Mouse (Mus musculus) C2C12 (cell line): ENCODE data around the gene Psmb9. TPM values are rescaled to one million over a fixed set of nuclear protein-coding genes. Genes with fewer than 3 reads are reported as not detected.
A peak's percentile ranks its signal among the peaks of the same experiment; 100 is the strongest.

Source experiments
- H3K27me3 ChIP-seq: one replicate; pipeline ENCODE4 v1.6.1; 2011; ENCODE audit not compliant: control insufficient read depth, insufficient read depth, insufficient read length
- H3K36me3 ChIP-seq: one replicate; pipeline ENCODE4 v1.6.1; 2011; ENCODE audit not compliant: control insufficient read depth, insufficient read depth
- H3K4me3 ChIP-seq: one replicate; pipeline ENCODE4 v1.5.1; 2011; ENCODE audit warnings: mild to moderate bottlenecking, control low read depth; ENCODE audit not compliant: poor library complexity, insufficient read depth, severe bottlenecking
- H3K79me2 ChIP-seq: one replicate; pipeline ENCODE4 v1.6.1; 2011; ENCODE audit not compliant: control insufficient read depth, insufficient read depth
- H3K79me3 ChIP-seq: one replicate; pipeline ENCODE4 v1.6.1; 2011; ENCODE audit warnings: low read depth, control low read depth
- H3ac ChIP-seq: one replicate; pipeline ENCODE3; 2011; ENCODE audit warnings: low read depth; ENCODE audit not compliant: control insufficient read depth, insufficient read length
- CEBPB ChIP-seq: IDR thresholded peaks from one replicate; pipeline ENCODE4 v1.6.1; 2011; ENCODE audit warnings: low read depth, mild to moderate bottlenecking, control low read depth, moderate library complexity
- CTCF ChIP-seq: IDR thresholded peaks from one replicate; pipeline ENCODE4 v1.5.1; 2011; ENCODE audit not compliant: control insufficient read depth, insufficient read depth, insufficient read length
- FOSL1 ChIP-seq: IDR thresholded peaks from one replicate; pipeline ENCODE4 v1.8.0; 2011; ENCODE audit warnings: mild to moderate bottlenecking, low read length; ENCODE audit not compliant: poor library complexity, insufficient read depth, severe bottlenecking
- MAX ChIP-seq: IDR thresholded peaks from one replicate; pipeline ENCODE4 v1.6.1; 2011; ENCODE audit warnings: mild to moderate bottlenecking, control low read depth
- MYOD1 ChIP-seq: IDR thresholded peaks from one replicate; pipeline ENCODE4 v1.6.1; 2011; ENCODE audit warnings: low read depth; ENCODE audit not compliant: control insufficient read depth, insufficient read length
- MYOG ChIP-seq: IDR thresholded peaks from one replicate; pipeline ENCODE4 v1.6.1; 2011; ENCODE audit not compliant: control insufficient read depth, insufficient read length; ENCODE audit errors: extremely low read depth
- USF1 ChIP-seq: IDR thresholded peaks from one replicate; pipeline ENCODE4 v1.6.1; 2011; ENCODE audit warnings: low read depth, mild to moderate bottlenecking, control low read depth, moderate library complexity
- polyA plus RNA-seq: library from polyadenylated mRNA; unstranded; fragments of >200 nt; fragmentation: generic; extraction: Trizol; gene quantifications from one replicate; pipeline ENCODE4 v1.2.1, GENCODE M21; 2012; ENCODE audit warnings: missing spikeins

The Psmb9 gene
- polyA plus RNA-seq, 1 experiment: 0.07 TPM

DNA sequence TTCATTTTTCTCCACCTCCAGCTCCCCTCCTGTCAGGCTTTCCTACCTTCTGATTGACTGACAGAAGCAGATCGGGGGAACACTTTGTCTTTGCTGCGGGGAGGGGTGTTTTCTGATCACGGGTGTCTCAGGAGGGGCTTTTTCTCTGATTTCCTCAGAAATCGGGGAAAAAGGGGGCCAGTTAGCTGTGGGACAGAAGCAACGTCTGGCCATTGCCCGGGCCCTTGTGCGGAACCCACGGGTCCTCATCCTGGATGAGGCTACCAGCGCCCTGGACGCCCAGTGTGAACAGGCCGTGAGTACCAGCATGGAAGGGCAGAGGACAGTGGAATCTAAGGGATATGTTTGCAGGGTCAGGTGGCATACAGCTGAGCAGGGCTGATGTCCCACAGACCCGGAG lies 27.6 kb upstream of the Psmb9 start:
- Histone ChIP-seq H3K27me3 (peaks cover 43% of the 10 kb centered on the region), H3K79me3 (no peaks in the 10 kb centered on the region), H3K36me3 (no peaks in the 10 kb centered on the region), H3K79me2 (no peaks in the 10 kb centered on the region), H3ac (no peak overlapping the region), H3K4me3 (no peak overlapping the region)
- TF ChIP-seq CTCF (no peak), MAX (no peak), MYOD1 (no peak), MYOG (no peak), CEBPB (no peak), FOSL1 (no peak), USF1 (no peak)

DNA sequence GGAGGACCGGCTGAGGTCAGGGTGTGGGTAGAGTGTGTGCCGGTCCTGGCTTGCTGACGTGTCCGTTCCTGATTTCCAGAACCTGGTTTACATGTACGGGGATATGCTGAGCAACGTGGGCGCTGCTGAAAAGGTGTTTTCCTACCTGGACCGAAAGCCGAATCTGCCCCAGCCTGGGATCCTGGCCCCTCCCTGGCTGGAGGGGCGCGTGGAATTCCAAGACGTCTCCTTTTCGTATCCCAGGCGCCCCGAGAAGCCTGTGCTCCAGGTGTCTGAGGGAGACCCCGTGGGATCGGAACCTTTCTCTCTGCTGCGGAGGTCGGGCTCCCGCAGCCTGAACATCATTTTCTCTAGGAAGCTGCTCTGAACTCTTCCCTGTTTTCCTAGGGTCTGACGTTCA lies 26.4 kb upstream of the Psmb9 start:
- peaks cover 43% of the 10 kb centered on the region for H3K27me3 ChIP-seq
- no peak for TF ChIP-seq FOSL1
- TF ChIP-seq MAX: no peak
- TF ChIP-seq CEBPB: no peak
- no peak for TF ChIP-seq CTCF
- no peak for TF ChIP-seq USF1
- no peak for TF ChIP-seq MYOD1
- no peak for TF ChIP-seq MYOG
- no peaks in the 10 kb centered on the region for H3K79me3 ChIP-seq
- no peaks in the 10 kb centered on the region for H3K36me3 ChIP-seq
- no peaks in the 10 kb centered on the region for H3K79me2 ChIP-seq
- H3ac ChIP-seq: no peak overlapping the region
- H3K4me3 ChIP-seq: no peak overlapping the region

DNA sequence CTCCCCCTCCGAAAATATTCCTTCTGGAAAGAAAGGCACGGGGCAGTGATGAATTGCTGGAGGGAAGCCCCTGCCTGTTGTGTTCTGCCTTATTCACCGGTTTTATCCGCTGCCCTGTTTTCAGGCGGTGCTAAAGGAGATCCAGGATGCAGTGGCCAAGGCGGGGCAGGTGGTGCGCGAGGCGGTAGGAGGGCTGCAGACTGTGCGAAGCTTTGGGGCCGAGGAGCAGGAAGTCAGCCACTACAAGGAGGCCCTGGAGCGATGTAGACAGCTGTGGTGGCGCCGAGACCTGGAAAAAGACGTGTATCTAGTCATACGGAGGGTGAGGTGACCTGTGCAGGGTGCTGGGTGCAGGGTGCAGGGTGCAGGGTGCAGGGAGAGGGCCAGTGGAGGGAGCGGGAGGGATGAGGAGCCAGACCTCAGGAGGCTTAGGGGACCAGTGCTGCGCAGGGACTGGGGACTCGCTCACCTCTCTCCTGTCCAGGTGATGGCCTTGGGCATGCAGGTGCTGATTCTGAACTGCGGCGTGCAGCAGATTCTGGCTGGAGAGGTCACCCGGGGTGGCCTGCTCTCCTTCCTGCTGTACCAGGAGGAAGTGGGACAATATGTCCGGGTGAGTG lies 24.3 kb upstream of the Psmb9 start:
- H3K27me3 ChIP-seq: peaks cover 34% of the 10 kb centered on the region
- H3K36me3 ChIP-seq: no peaks in the 10 kb centered on the region
- no peak overlapping the region for H3K4me3 ChIP-seq
- H3K79me3 ChIP-seq: no peaks in the 10 kb centered on the region
- H3K79me2 ChIP-seq: no peaks in the 10 kb centered on the region
- TF ChIP-seq USF1: no peak
- TF ChIP-seq MYOG: no peak
- no peak for TF ChIP-seq CTCF
- no peak for TF ChIP-seq CEBPB
- no peak for TF ChIP-seq MYOD1
- no peak for TF ChIP-seq FOSL1
- TF ChIP-seq MAX: no peak
- no peak overlapping the region for H3ac ChIP-seq

DNA sequence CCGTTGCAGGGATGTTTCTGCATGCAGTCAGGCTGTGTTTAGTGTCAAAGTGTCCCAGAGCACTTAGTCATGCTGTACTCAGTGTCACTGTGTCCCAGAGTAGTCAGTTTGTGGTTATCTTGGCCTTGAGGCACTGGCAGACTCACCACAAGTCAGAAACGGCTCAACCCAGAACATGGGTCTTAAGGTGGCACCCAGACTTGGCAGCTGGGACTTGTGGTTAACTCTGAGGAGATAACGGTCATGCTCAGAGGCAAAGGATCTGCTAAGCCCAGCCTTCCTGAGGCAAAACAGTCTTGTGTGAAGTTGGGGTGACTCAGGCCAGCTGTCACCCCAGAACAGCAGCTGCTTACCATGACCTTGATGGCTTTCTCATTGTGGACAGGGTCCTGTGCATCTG lies 23.0 kb upstream of the Psmb9 start:
- TF ChIP-seq MYOD1 (peak; percentile 97), FOSL1 (no peak)
- Histone ChIP-seq H3K79me2 (no peaks in the 10 kb centered on the region), H3ac (no peak overlapping the region), H3K79me3 (no peaks in the 10 kb centered on the region), H3K36me3 (no peaks in the 10 kb centered on the region), H3K4me3 (no peak overlapping the region), H3K27me3 (peaks cover 25% of the 10 kb centered on the region)

DNA sequence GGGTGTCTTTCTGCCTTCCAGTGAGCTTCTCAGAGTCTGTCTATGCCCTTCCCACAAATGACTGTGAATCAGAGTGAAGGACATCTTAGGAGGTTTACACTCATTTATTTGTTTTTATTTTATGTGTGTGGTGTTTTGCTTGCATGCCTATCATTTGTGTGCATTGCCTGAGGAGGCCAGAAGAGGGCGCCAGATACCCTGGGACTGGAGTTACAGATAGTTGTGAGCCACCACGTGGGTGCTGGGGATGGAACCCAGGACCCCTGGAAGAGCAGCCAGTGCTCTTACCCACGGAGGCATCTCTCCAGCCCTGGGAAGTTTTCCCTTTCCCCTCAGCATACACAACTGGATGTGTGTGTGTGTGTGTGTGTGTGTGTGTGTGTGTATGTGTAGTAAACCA lies 22.1 kb upstream of the Psmb9 start:
- Histone ChIP-seq H3K4me3 (no peak overlapping the region), H3K36me3 (no peaks in the 10 kb centered on the region), H3K79me2 (no peaks in the 10 kb centered on the region), H3K79me3 (no peaks in the 10 kb centered on the region), H3K27me3 (peaks cover 23% of the 10 kb centered on the region), H3ac (no peak overlapping the region)
- TF ChIP-seq MAX: no peak
- TF ChIP-seq CEBPB: no peak
- no peak for TF ChIP-seq MYOG
- no peak for TF ChIP-seq MYOD1
- TF ChIP-seq CTCF: no peak
- no peak for TF ChIP-seq FOSL1
- no peak for TF ChIP-seq USF1

DNA sequence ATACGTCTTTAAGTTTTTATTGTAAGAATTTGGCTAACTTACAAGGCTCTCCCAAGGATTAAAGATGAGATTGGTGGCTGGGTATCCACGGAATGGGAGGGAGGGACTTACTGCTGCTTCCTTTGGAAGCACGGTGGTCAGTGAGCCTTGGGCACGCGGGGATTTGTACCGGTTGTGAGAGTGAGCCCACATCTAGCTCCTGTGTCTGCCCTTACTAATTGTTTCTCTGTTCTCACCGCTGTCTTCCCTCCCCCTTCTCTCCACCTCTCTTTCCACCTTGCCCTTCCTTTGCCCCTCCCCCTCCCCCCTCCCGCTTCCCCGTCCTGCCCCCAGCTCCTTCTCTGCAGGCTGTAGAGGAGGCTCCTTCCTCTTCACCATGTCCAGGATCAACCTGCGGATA lies 20.9 kb upstream of the Psmb9 start:
- Histone ChIP-seq H3K27me3 (peaks cover 11% of the 10 kb centered on the region), H3K36me3 (no peaks in the 10 kb centered on the region), H3ac (no peak overlapping the region), H3K79me2 (no peaks in the 10 kb centered on the region), H3K79me3 (no peaks in the 10 kb centered on the region), H3K4me3 (no peak overlapping the region)
- TF ChIP-seq MYOG (no peak), CEBPB (no peak), MYOD1 (no peak), USF1 (no peak), MAX (no peak), FOSL1 (no peak), CTCF (no peak)
